Mouse (Mus musculus): ENCODE data around the gene Lrrc2. TPM values are rescaled to one million over a fixed set of nuclear protein-coding genes. Genes with fewer than 3 reads are reported as not detected.

Gene Lrrc2
- polyA plus RNA-seq, 1 experiment, result 0.26 TPM

DNA sequence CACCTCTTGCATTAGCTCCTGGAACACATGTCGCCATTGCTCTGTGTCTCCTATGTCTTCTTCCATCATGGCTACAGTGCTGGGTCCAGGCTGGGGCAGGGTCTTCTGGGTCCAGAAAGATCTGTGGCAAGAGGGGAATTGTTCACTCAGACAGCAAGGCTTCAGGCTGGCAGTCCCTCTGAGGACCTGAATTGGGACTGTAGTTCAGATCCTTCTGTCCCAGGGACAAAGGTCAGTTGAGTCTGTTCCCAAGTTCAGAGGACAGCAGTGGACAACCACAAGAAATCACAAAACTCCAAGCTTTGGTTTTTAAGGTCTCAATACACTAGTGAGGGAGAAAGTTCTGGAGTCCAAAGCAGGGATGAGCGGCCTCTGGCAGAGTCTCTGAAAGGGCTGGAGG is 38.2 kb downstream of the Lrrc2 start:
- no peak for DNase-seq (ENCODE audit: low read depth)
- TF ChIP-seq POLR2A (IDR thresholded peaks at IDR 0.05; ENCODE audit: borderline replicate concordance, extremely low read depth, insufficient read depth, insufficient read length, poor library complexity, severe bottlenecking) (no peak), CTCF (IDR thresholded peaks at IDR 0.05; ENCODE audit: borderline replicate concordance, extremely low read depth, insufficient read depth, insufficient read length) (no peak)

DNA sequence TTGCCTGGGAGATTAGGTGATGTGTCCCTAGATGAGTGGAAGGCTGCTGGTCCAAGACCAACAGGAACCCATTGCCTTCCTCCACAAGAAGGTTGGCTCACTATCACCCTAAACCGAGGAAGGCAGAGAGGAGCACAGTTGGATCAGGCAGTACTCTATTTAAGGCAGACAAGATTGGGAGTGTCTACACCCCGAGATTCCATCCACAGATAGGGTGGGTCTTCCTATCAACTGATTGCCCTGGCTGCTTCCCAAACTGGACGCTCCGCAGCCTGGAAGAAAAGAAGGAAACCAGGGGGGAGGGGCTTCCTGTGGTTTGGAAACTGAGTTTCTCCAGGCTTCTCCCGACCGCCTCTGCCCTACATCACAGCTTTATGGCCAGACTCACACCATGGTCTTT is 38.9 kb downstream of the Lrrc2 start, which contains the start of gene Rtp3:
Gene Rtp3 (minus strand): TSS at position 380 of the 400 bp plus-strand sequence.
- TF ChIP-seq POLR2A (IDR thresholded peaks at IDR 0.05; ENCODE audit: borderline replicate concordance, extremely low read depth, insufficient read depth, insufficient read length, poor library complexity, severe bottlenecking) (no peak), CTCF (IDR thresholded peaks at IDR 0.05; ENCODE audit: borderline replicate concordance, extremely low read depth, insufficient read depth, insufficient read length) (no peak)
- no peak for DNase-seq (ENCODE audit: low read depth)

DNA sequence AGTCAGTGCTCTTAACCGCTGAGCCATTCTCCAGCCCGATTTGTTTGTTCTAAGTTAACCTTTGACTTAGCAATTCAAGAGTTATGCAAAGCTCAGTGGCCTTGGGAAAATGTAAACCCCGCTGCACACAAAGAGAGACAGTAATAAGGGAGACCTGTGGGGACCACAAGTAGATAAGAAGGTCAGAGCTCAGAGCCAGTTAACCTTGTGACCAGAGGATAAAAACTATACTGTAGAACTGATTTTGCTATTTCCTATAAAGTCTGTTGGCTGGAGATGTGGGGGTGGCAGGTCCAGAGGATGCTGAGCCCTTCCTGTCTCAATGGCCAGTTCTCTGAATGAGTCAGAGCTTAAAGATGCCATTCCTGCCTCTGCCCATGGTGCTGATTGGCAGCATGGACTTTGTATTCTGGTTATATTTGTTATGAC is 42.0 kb downstream of the Lrrc2 start:
- TF ChIP-seq CTCF (IDR thresholded peaks at IDR 0.05; ENCODE audit: borderline replicate concordance, extremely low read depth, insufficient read depth, insufficient read length) (no peak), POLR2A (IDR thresholded peaks at IDR 0.05; ENCODE audit: borderline replicate concordance, extremely low read depth, insufficient read depth, insufficient read length, poor library complexity, severe bottlenecking) (no peak)

DNA sequence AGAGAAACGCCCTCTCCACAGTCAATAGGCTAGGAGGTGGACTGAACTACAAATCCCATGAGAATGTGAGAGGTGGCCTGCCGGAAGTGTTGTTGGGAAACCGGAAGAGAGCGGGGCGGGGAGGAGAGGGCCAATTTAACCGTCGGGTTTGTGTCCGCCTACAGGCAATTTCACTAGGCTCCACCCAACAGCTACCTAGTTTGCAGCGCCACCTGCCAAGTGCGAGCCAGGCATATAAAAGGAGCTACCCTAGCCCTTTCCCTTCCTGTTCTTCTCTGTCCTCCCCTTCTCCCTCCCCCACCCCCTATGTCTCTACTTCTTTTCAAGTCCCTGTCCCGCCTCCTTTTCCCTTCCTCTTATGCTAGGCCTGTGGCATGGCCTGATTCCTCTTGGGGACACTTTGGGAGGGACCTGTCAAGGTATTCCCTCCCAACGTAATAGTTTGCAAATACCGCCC is 43.4 kb downstream of the Lrrc2 start:
- peak; percentile 95 for DNase-seq (ENCODE audit: low read depth)
- TF ChIP-seq POLR2A (IDR thresholded peaks at IDR 0.05; ENCODE audit: borderline replicate concordance, extremely low read depth, insufficient read depth, insufficient read length, poor library complexity, severe bottlenecking), result no peak
- 0 out of 2 replicates have a peak, but pooled peaks have one; percentile 6 for TF ChIP-seq CTCF (IDR thresholded peaks at IDR 0.05; ENCODE audit: borderline replicate concordance, extremely low read depth, insufficient read depth, insufficient read length)

More for the DNA sequence above, 42.0 kb downstream of the Lrrc2 start:
- DNase-seq (ENCODE audit: low read depth), result no peak

- peak; percentile 93 for TF ChIP-seq CTCF (IDR thresholded peaks at IDR 0.05; ENCODE audit: borderline replicate concordance, extremely low read depth, insufficient read depth, insufficient read length)
- no peak for TF ChIP-seq POLR2A (IDR thresholded peaks at IDR 0.05; ENCODE audit: borderline replicate concordance, extremely low read depth, insufficient read depth, insufficient read length, poor library complexity, severe bottlenecking)
- peak; percentile 77 for DNase-seq (ENCODE audit: low read depth)
Observed at GRCm38 (mm10) chr9:110997245-110997644, 45.9 kb downstream of the Lrrc2 start.

GRCm38 (mm10) chr9:110999056-110999455 is 47.7 kb downstream of the Lrrc2 start:
- no peak for TF ChIP-seq CTCF (IDR thresholded peaks at IDR 0.05; ENCODE audit: borderline replicate concordance, extremely low read depth, insufficient read depth, insufficient read length)
- TF ChIP-seq POLR2A (IDR thresholded peaks at IDR 0.05; ENCODE audit: borderline replicate concordance, extremely low read depth, insufficient read depth, insufficient read length, poor library complexity, severe bottlenecking), result no peak
- DNase-seq (ENCODE audit: low read depth), result no peak

DNA sequence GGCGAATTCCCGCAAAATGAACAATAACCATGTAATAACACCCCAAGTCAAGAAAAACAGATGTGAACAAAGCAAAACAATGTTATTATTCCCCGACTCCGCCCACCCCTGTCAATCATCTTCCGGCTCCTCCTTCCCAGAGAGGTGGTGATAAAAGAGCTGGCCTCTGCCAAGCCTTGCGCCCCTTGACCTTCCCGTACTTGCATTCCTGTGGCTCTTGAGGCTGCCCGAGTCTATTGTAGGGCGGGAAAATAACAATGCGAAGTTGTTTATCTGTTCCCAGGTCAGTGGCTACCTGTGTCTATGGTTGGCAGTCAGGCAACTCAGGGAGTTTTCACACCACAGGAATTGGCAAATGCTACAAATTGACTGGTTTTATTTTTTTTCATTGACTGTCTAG is 48.5 kb downstream of the Lrrc2 start:
- no peak for DNase-seq (ENCODE audit: low read depth)
- no peak for TF ChIP-seq POLR2A (IDR thresholded peaks at IDR 0.05; ENCODE audit: borderline replicate concordance, extremely low read depth, insufficient read depth, insufficient read length, poor library complexity, severe bottlenecking)

GRCm38 (mm10) chr9:111001621-111002020 is 50.3 kb downstream of the Lrrc2 start:
- no peak for DNase-seq (ENCODE audit: low read depth)
- TF ChIP-seq CTCF (IDR thresholded peaks at IDR 0.05; ENCODE audit: borderline replicate concordance, extremely low read depth, insufficient read depth, insufficient read length) (no peak), POLR2A (IDR thresholded peaks at IDR 0.05; ENCODE audit: borderline replicate concordance, extremely low read depth, insufficient read depth, insufficient read length, poor library complexity, severe bottlenecking) (no peak)

- no peak for DNase-seq (ENCODE audit: low read depth)
- TF ChIP-seq CTCF (IDR thresholded peaks at IDR 0.05; ENCODE audit: borderline replicate concordance, extremely low read depth, insufficient read depth, insufficient read length), result no peak
- TF ChIP-seq POLR2A (IDR thresholded peaks at IDR 0.05; ENCODE audit: borderline replicate concordance, extremely low read depth, insufficient read depth, insufficient read length, poor library complexity, severe bottlenecking), result no peak
Observed at GRCm38 (mm10) chr9:111003279-111003678, 51.9 kb downstream of the Lrrc2 start.

DNA sequence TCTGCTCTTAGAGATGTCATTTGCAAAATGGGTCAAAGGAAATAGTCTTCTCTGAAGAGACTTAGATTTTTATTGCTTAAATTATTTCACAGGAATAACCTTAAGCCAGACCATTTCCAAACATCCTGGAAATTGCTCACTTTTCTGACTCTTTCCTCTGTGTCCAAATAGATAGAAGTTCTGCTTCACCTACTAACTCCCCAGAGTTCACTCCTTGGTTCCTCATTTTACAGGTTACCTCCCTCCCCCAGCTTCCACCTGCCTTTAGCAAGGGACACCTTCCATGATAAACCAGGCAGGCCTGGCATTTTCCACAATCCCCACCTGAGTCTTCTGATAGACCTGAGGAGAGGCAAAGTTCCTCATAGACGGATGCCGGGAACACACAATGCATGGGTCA is 55.2 kb downstream of the Lrrc2 start:
- DNase-seq (ENCODE audit: low read depth), result no peak
- TF ChIP-seq CTCF (IDR thresholded peaks at IDR 0.05; ENCODE audit: borderline replicate concordance, extremely low read depth, insufficient read depth, insufficient read length) (no peak), POLR2A (IDR thresholded peaks at IDR 0.05; ENCODE audit: borderline replicate concordance, extremely low read depth, insufficient read depth, insufficient read length, poor library complexity, severe bottlenecking) (no peak)

- TF ChIP-seq CTCF (IDR thresholded peaks at IDR 0.05; ENCODE audit: borderline replicate concordance, extremely low read depth, insufficient read depth, insufficient read length) (no peak), POLR2A (IDR thresholded peaks at IDR 0.05; ENCODE audit: borderline replicate concordance, extremely low read depth, insufficient read depth, insufficient read length, poor library complexity, severe bottlenecking) (no peak)
- no peak for DNase-seq (ENCODE audit: low read depth)
Observed at GRCm38 (mm10) chr9:111009763-111010162, 58.4 kb downstream of the Lrrc2 start.

GRCm38 (mm10) chr9:111011550-111011949 is 60.2 kb downstream of the Lrrc2 start:
- no peak for TF ChIP-seq POLR2A (IDR thresholded peaks at IDR 0.05; ENCODE audit: borderline replicate concordance, extremely low read depth, insufficient read depth, insufficient read length, poor library complexity, severe bottlenecking)
- TF ChIP-seq CTCF (IDR thresholded peaks at IDR 0.05; ENCODE audit: borderline replicate concordance, extremely low read depth, insufficient read depth, insufficient read length), result no peak
- no peak for DNase-seq (ENCODE audit: low read depth)
